Mouse (Mus musculus): ENCODE results near the gene Sema5b. TPM values are rescaled to one million over a fixed set of nuclear protein-coding genes. Genes with fewer than 3 reads are reported as not detected.

Gene Sema5b
- polyA plus RNA-seq, 1 experiment from 2014 or later: 3.4 TPM

Other genes starting within 250 kb of the Sema5b start
- gene Sec22a, start 177.2 kb upstream of the Sema5b start, polyA plus RNA-seq (2016; fragmentation: Nextera tagmentation; extraction: Ambion mirVana): 25.8 and 35.9 TPM in 2 replicates
- 21.2 and 24.2 TPM in 2 replicates for gene Pdia5, start 50.3 kb upstream of the Sema5b start, polyA plus RNA-seq (2016; fragmentation: Nextera tagmentation; extraction: Ambion mirVana)
- 10.7 and 13.3 TPM in 2 replicates for gene Dirc2, start 228.2 kb downstream of the Sema5b start, polyA plus RNA-seq (2016; fragmentation: Nextera tagmentation; extraction: Ambion mirVana)
- 27.1 and 34.4 TPM in 2 replicates for gene Hspbap1, start 229.2 kb downstream of the Sema5b start, polyA plus RNA-seq (2016; fragmentation: Nextera tagmentation; extraction: Ambion mirVana)